In the genomic region with DNA sequence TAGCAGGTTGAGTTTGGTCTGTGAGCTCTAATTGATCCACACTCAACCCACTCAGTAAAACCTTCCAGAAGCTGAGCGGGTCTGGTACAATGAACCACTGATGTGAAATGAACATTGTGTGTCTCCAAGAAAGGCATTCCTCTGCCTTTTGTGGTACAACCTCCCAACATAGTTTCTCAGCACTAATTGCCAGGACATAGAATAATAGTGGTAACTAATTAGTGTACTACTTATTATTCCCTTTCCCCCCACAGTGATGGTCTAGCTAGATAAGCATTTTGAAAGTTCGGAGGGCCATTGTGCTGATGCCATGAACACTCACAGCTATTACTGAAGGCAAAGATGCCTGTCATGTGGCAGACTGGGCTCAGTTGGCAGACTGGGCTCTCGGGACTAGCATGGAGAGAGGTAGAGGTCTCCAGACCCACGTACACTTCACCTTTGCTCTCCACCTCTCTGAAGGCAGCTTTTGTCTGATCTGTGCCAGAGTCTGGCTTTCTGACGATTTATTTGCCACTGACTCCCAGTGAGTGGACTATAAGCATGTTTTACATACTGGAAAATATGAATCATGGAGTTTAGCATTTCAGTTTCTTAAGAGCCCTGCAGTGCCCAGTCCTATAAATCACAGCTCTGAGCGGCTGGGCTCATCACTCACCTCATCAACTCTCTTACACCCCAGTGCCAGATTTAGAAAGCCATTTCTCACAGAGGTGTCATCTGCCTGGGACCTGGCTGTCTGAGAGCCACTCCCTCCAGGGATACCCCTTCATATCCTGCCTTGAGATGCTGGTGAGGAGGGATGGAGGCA, we compare ENCODE assay signal across 18 mouse cellular contexts.
A peak's percentile ranks its signal among the peaks of the same experiment; 100 is the strongest.
DNase-seq lines count a peak whose midpoint lies in the region; ATAC-seq and TF ChIP-seq lines count a peak whose summit lies in the region.
"Had no signal": no experiment of that assay in that cellular context is flagged by ENCODE, and none has a peak within 500 bp of the region (broad histone marks: within the 10 kb centered on the region; RNA-seq: fewer than 3 reads in every experiment).

No protein-coding gene starts in this region.

- peak overlapping the region; percentile 25; the same call in 1 of the 2 replicates for H3K27ac ChIP-seq in forebrain, embryonic 10.5 days
- no peak overlapping the region for H3K27ac ChIP-seq in forebrain, postnatal 0 days (ENCODE audit: low read depth, low read length)
- H3K27ac ChIP-seq in left cerebral cortex, adult 2 months, result no peak overlapping the region
- H3K27ac ChIP-seq: embryonic facial prominence, embryonic 15.5 days; hindbrain, embryonic 13.5 days; neural tube, embryonic 12.5 days had no signal

- H3K4me1 ChIP-seq in forebrain, embryonic 10.5 days, result peaks cover 27% of the 10 kb centered on the region
- H3K4me1 ChIP-seq in forebrain, postnatal 0 days (ENCODE audit: insufficient read depth), result no peaks in the 10 kb centered on the region
- H3K4me1 ChIP-seq: embryonic facial prominence, embryonic 15.5 days; hindbrain, embryonic 13.5 days; neural tube, embryonic 12.5 days had no signal

- intact Hi-C loops in left cerebral cortex, adult 2 months (cut with DNase I), result no loop called here

- DNase-seq in forebrain, embryonic 10.5 days (ENCODE audit: extremely low spot score, low spot score), result no peak
- no peak for DNase-seq in forebrain, postnatal 0 days
- peak; percentile 7 for DNase-seq in left cerebral cortex, adult 11 months (ENCODE audit: low spot score)
- no peak for DNase-seq in left cerebral cortex, adult 2 months (ENCODE audit: extremely low spot score in 1 of 2, low spot score in 2 of 2)
- peak; percentile 23 for DNase-seq in adipocyte (ENCODE audit: low spot score)
- peak; percentile 39 for DNase-seq in layer of hippocampus, adult 9-11 months
- DNase-seq in cerebellum, postnatal 14 days, result no peak
- DNase-seq in urinary bladder, postnatal 36 days (ENCODE audit: low spot score in 2 of 2), result no peak
- DNase-seq: adrenal gland, adult 8-10 months; cerebellum, adult 2 months; gastrocnemius, postnatal 10 days; kidney, postnatal 10 days; lung, adult 18-20 months; thymus, postnatal 25 days had no signal

- TF ChIP-seq CTCF in forebrain, postnatal 0 days (IDR thresholded peaks at IDR 0.05; ENCODE audit: low read depth), result no peak
- no peak for TF ChIP-seq CTCF in left cerebral cortex, adult 2 months (IDR thresholded peaks at IDR 0.05)

- no peak for ATAC-seq in forebrain, postnatal 0 days
- ATAC-seq: intestine, embryonic 16.5 days had no signal

- H3K4me3 ChIP-seq in forebrain, embryonic 10.5 days, result no peak overlapping the region
- no peak overlapping the region for H3K4me3 ChIP-seq in forebrain, postnatal 0 days (ENCODE audit: low read depth, low read length)
- H3K4me3 ChIP-seq in left cerebral cortex, adult 2 months, result no peak overlapping the region
- H3K4me3 ChIP-seq: embryonic facial prominence, embryonic 15.5 days; hindbrain, embryonic 13.5 days; neural tube, embryonic 12.5 days had no signal

- H3K9me3 ChIP-seq in forebrain, embryonic 10.5 days, result no peaks in the 10 kb centered on the region
- no peaks in the 10 kb centered on the region for H3K9me3 ChIP-seq in forebrain, postnatal 0 days (ENCODE audit: low read length)
- H3K9me3 ChIP-seq: embryonic facial prominence, embryonic 15.5 days; hindbrain, embryonic 13.5 days; neural tube, embryonic 12.5 days had no signal

- no peaks in the 10 kb centered on the region for H3K36me3 ChIP-seq in forebrain, embryonic 10.5 days (replicated peaks)
- H3K36me3 ChIP-seq in forebrain, postnatal 0 days (ENCODE audit: insufficient read depth), result no peaks in the 10 kb centered on the region
- H3K36me3 ChIP-seq: embryonic facial prominence, embryonic 15.5 days; hindbrain, embryonic 13.5 days; neural tube, embryonic 12.5 days had no signal

- WGBS in forebrain, embryonic 10.5 days, result 64% methylated on average over 6 of the region's 6 CpGs
- 29% methylated on average over 6 of the region's 6 CpGs for whole genome bisulfite sequencing in forebrain, postnatal 0 days

- H3K9ac ChIP-seq in forebrain, postnatal 0 days, result no peak overlapping the region
- H3K9ac ChIP-seq: embryonic facial prominence, embryonic 15.5 days; hindbrain, embryonic 13.5 days; neural tube, embryonic 12.5 days had no signal

- H3K4me2 ChIP-seq in forebrain, postnatal 0 days (ENCODE audit: low read depth), result no peak overlapping the region
- H3K4me2 ChIP-seq: embryonic facial prominence, embryonic 15.5 days; hindbrain, embryonic 13.5 days; neural tube, embryonic 12.5 days had no signal

- H3K27me3 ChIP-seq in forebrain, embryonic 10.5 days (ENCODE audit: poor library complexity, severe bottlenecking), result peaks cover 8% of the 10 kb centered on the region
- H3K27me3 ChIP-seq in forebrain, postnatal 0 days (ENCODE audit: insufficient read depth, low read length), result no peaks in the 10 kb centered on the region
- H3K27me3 ChIP-seq: embryonic facial prominence, embryonic 15.5 days; hindbrain, embryonic 13.5 days; neural tube, embryonic 12.5 days had no signal

Comparison
In these comparisons a context has a peak if more than half of its experiments do, and no peak if none do; other contexts are left out.
1. DNase-seq: peak in left cerebral cortex, adult 11 months (single experiment), adipocyte (single experiment) and layer of hippocampus, adult 9-11 months (single experiment); none in forebrain, embryonic 10.5 days (single experiment), forebrain, postnatal 0 days (single experiment), left cerebral cortex, adult 2 months (0 of 2), cerebellum, postnatal 14 days (0 of 2) and urinary bladder, postnatal 36 days (0 of 2).